Comparison of ENCODE assay signal across 8 mouse cellular contexts in the genomic region with DNA sequence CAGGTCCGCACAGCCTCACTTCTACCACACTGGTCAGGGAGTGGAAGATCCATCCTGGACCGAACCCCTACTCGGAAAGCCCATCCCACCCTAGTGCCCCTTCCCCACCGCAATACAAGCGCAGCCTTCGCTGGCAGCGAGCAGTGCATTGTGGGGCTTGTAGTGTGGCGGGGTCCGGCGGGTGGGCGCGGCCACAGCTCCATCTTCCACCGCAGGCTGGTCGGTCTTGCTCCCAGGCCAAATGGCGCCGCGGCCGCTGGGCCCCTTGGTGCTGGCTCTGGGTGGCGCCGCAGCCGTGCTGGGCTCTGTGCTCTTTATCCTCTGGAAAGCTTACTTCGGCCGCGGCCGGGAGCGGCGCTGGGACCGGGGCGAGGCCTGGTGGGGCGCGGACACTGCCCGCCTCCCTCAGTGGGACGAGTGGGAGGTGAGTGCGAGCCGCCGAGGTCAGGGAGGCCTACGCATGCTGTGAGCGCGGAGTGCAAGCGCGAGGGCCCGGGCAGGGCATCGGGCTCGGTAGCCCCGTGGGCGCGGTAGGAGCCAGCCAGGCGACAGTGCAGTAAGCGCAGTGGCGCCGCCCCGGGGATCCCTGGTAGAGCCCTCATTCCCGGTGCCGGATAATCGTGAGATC. TPM values are rescaled to one million over a fixed set of nuclear protein-coding genes. Genes with fewer than 3 reads are reported as not detected.
A peak's percentile ranks its signal among the peaks of the same experiment; 100 is the strongest.
DNase-seq lines count a peak whose midpoint lies in the region; ATAC-seq and TF ChIP-seq lines count a peak whose summit lies in the region.

Arl10 (plus strand) TSS at position 162 of the 628 bp plus-strand sequence.

- peak; percentile 63 for DNase-seq in ES-CJ7 (ENCODE audit: low read depth, low spot score)
- peak; percentile 61 for DNase-seq in cerebellum, adult 11 months
- DNase-seq in heart, postnatal 25 days (ENCODE audit: low spot score): peak; percentile 61
- peak; percentile 70 to 79 for DNase-seq in layer of hippocampus, adult 2 months (ENCODE audit: low spot score in 2 of 2)
- peak; percentile 69 for DNase-seq in ovary, adult 18-20 months (ENCODE audit: low spot score)
- peak; percentile 69 for DNase-seq in thymus, postnatal 14 days

- TF ChIP-seq CTCF in layer of hippocampus, adult 2 months (conservative IDR thresholded peaks at IDR 0.05): peak; percentile 62

- ATAC-seq in forebrain, embryonic 16.5 days: peak; percentile 97
- peak; percentile 94 for ATAC-seq in lung, embryonic 16.5 days (ENCODE audit: low read depth)

- H3K4me2 ChIP-seq in forebrain, embryonic 16.5 days (ENCODE audit: low read length): peak within 1 kb of the TSS; percentile 90
- H3K4me2 ChIP-seq in lung, embryonic 16.5 days (ENCODE audit: low read depth, low read length): peak within 1 kb of the TSS; percentile 95

- no peaks in the 10 kb centered on the region for H3K36me3 ChIP-seq in forebrain, embryonic 16.5 days (ENCODE audit: control insufficient read depth, insufficient read depth)
- peaks cover 9% of the 10 kb centered on the region for H3K36me3 ChIP-seq in lung, embryonic 16.5 days (ENCODE audit: control insufficient read depth, insufficient read depth, low read length)

- intact Hi-C loops in heart, postnatal 25 days (cut with DNase I): loop anchor here (5.0 kb wide), 1 partner anchor 47 kb away; the partner anchor contains the start of gene Faf2

- H3K9ac ChIP-seq in forebrain, embryonic 16.5 days (replicated peaks; ENCODE audit: low read depth, low read length): peak within 1 kb of the TSS; percentile 90
- H3K9ac ChIP-seq in lung, embryonic 16.5 days (ENCODE audit: low read length): peak within 1 kb of the TSS; percentile 95

- H3K4me1 ChIP-seq in forebrain, embryonic 16.5 days (replicated peaks; ENCODE audit: control insufficient read depth, insufficient read depth, low read length): peaks cover 19% of the 10 kb centered on the region
- peaks cover 15% of the 10 kb centered on the region for H3K4me1 ChIP-seq in lung, embryonic 16.5 days (replicated peaks; ENCODE audit: control insufficient read depth, insufficient read depth, low read length)

- no peaks in the 10 kb centered on the region for H3K9me3 ChIP-seq in forebrain, embryonic 16.5 days (ENCODE audit: control insufficient read depth, low read length)
- no peaks in the 10 kb centered on the region for H3K9me3 ChIP-seq in lung, embryonic 16.5 days (ENCODE audit: control insufficient read depth, low read length)

- WGBS in forebrain, embryonic 16.5 days: under 1% methylated on average over 55 of the region's 55 CpGs
- 0% methylated on average over 55 of the region's 55 CpGs for WGBS in lung, embryonic 16.5 days

- H3K27ac ChIP-seq in forebrain, embryonic 16.5 days (ENCODE audit: low read length): peak within 1 kb of the TSS; percentile 64
- H3K27ac ChIP-seq in layer of hippocampus, adult 2 months: peak within 1 kb of the TSS; percentile 93
- H3K27ac ChIP-seq in lung, embryonic 16.5 days (ENCODE audit: low read length): peak within 1 kb of the TSS; percentile 69

- H3K27me3 ChIP-seq in forebrain, embryonic 16.5 days (replicated peaks; ENCODE audit: control insufficient read depth, insufficient read depth, low read length): no peaks in the 10 kb centered on the region; the same call in 1 of the 2 replicates
- H3K27me3 ChIP-seq in lung, embryonic 16.5 days (ENCODE audit: control insufficient read depth, insufficient read depth, low read depth, low read length): no peaks in the 10 kb centered on the region

- H3K4me3 ChIP-seq in forebrain, embryonic 16.5 days (replicated peaks; ENCODE audit: low read length): peak within 1 kb of the TSS; percentile 75
- peak within 1 kb of the TSS; percentile 100 for H3K4me3 ChIP-seq in layer of hippocampus, adult 2 months
- H3K4me3 ChIP-seq in lung, embryonic 16.5 days (ENCODE audit: low read length): peak within 1 kb of the TSS; percentile 87

RNA-seq across cellular contexts. Expression of gene Arl10, which starts in this region (rescaled TPM):
- 79.7 and 92.5 TPM in 2 replicates for polyA plus RNA-seq in forebrain, embryonic 16.5 days (2015; fragmentation: Nextera tagmentation; extraction: Ambion mirVana)
- 1 to 10 TPM; 4.5 to 6.1 TPM for total RNA-seq in heart, postnatal 25 days (2021)
- 10 to 100 TPM; 30.5 to 34.0 TPM for total RNA-seq in layer of hippocampus, adult 2 months (2021)
- polyA plus RNA-seq in lung, embryonic 16.5 days (2015; fragmentation: Nextera tagmentation; extraction: Ambion mirVana): 25.3 and 28.6 TPM in 2 replicates

Comparison
In these comparisons a context has a peak if more than half of its experiments do, and no peak if none do; other contexts are left out.
1. Peak in every context shown above with its lines: DNase-seq, ATAC-seq, H3K4me3 ChIP-seq and H3K27ac ChIP-seq.
2. RNA of gene Arl10 (total RNA-seq): 30.5 to 34.0 TPM in layer of hippocampus, adult 2 months; 4.5 to 6.1 TPM in heart, postnatal 25 days; every median in the first group is over 4 times any median in the second.